Mouse (Mus musculus) MEL (cell line): ENCODE results near the gene Robo3. TPM values are rescaled to one million over a fixed set of nuclear protein-coding genes. Genes with fewer than 3 reads are reported as not detected.

Source experiments
- DNase-seq: peaks from one replicate; pipeline ENCODE4 v3.0.0; 2011; ENCODE audit warnings: low read depth, low spot score
- H3K27ac ChIP-seq: 2 replicates; pipeline ENCODE4 v1.5.1; 2012; ENCODE audit warnings: low read depth, mild to moderate bottlenecking, control low read depth, low read length, moderate library complexity; ENCODE audit not compliant: control insufficient read depth
- H3K27me3 ChIP-seq, 2 experiments: fragments of 150-350 bp in 1 of 2; sonication (generic) in 1 of 2; 2 replicates each; pipeline ENCODE4 v1.6.1; 2012; ENCODE audit warnings: low read length in 2 of 2, mild to moderate bottlenecking in 2 of 2, improper control_type of control experiment in 1 of 2, moderate library complexity in 1 of 2; ENCODE audit not compliant: insufficient read depth in 2 of 2, control insufficient read depth in 1 of 2
- H3K36me3 ChIP-seq, 2 experiments: 2 replicates each; pipeline ENCODE4 v1.6.1; 2012 to 2014; ENCODE audit warnings: low read length in 2 of 2, improper control_type of control experiment in 1 of 2, inconsistent platforms in 1 of 2, mild to moderate bottlenecking in 1 of 2; ENCODE audit not compliant: insufficient read depth in 2 of 2, control insufficient read depth in 1 of 2
- H3K4me1 ChIP-seq, 2 experiments: fragments of 150-350 bp in 1 of 2; sonication (generic) in 1 of 2; 2 replicates each; pipeline ENCODE4 v1.6.1; 2012; ENCODE audit warnings: low read length in 2 of 2, improper control_type of control experiment in 1 of 2, mild to moderate bottlenecking in 1 of 2; ENCODE audit not compliant: insufficient read depth in 2 of 2, control insufficient read depth in 1 of 2
- H3K4me3 ChIP-seq, 2 experiments: fragments of 150-350 bp in 1 of 2; sonication (generic) in 1 of 2; 2 replicates each; pipeline ENCODE4 v1.5.1; 2012; ENCODE audit warnings: low read depth in 2 of 2, low read length in 2 of 2, mild to moderate bottlenecking in 2 of 2, moderate library complexity in 2 of 2, control low read depth in 1 of 2, improper control_type of control experiment in 1 of 2; ENCODE audit not compliant: control insufficient read depth in 1 of 2, insufficient read depth in 1 of 2
- H3K79me2 ChIP-seq: 2 replicates; pipeline ENCODE4 v1.6.1; 2012; ENCODE audit warnings: mild to moderate bottlenecking, low read length, moderate library complexity; ENCODE audit not compliant: control insufficient read depth, poor library complexity, insufficient read depth
- H3K9ac ChIP-seq: 2 replicates; pipeline ENCODE4 v1.6.1; 2012; ENCODE audit warnings: low read depth, mild to moderate bottlenecking, control low read depth, low read length, moderate library complexity; ENCODE audit not compliant: control insufficient read depth, poor library complexity, severe bottlenecking
- H3K9me3 ChIP-seq: fragments of 150-350 bp; sonication (generic); replicated peaks from 2 replicates; pipeline ENCODE4 v1.6.1; 2012; ENCODE audit warnings: mild to moderate bottlenecking, low read length, improper control_type of control experiment, moderate library complexity; ENCODE audit not compliant: insufficient read depth
- CHD1 ChIP-seq: IDR thresholded peaks from 2 replicates; pipeline ENCODE4 v1.6.1; 2012; ENCODE audit warnings: low read depth, mild to moderate bottlenecking, inconsistent platforms, low read length, improper control_type of control experiment
- CTCF ChIP-seq, 3 experiments: IDR thresholded peaks in 2 of 3; conservative IDR thresholded peaks in 1 of 3; 2 replicates each; pipeline ENCODE4 v1.5.1; 2011 to 2012; ENCODE audit warnings: low read length in 3 of 3, low read depth in 2 of 3, mild to moderate bottlenecking in 2 of 3, improper control_type of control experiment in 1 of 3, inconsistent platforms in 1 of 3, mixed read lengths in 1 of 3, moderate library complexity in 1 of 3; ENCODE audit not compliant: control insufficient read depth in 1 of 3, insufficient read depth in 1 of 3, poor library complexity in 1 of 3, severe bottlenecking in 1 of 3
- ELF1 ChIP-seq: IDR thresholded peaks from 2 replicates; pipeline ENCODE4 v1.6.1; 2014; ENCODE audit warnings: low read depth, mild to moderate bottlenecking, inconsistent platforms, low read length, improper control_type of control experiment, moderate library complexity
- KAT2A ChIP-seq: conservative IDR thresholded peaks from 2 replicates; pipeline ENCODE4 v1.6.1; 2012; ENCODE audit warnings: low read depth, low read length, improper control_type of control experiment, inconsistent platforms
- MAX ChIP-seq: IDR thresholded peaks from 2 replicates; pipeline ENCODE4 v1.6.1; 2011; ENCODE audit warnings: low read length, improper control_type of control experiment
- NRF1 ChIP-seq: IDR thresholded peaks from 2 replicates; pipeline ENCODE4 v1.6.1; 2014; ENCODE audit warnings: low read depth, mild to moderate bottlenecking, inconsistent platforms, low read length, improper control_type of control experiment, moderate library complexity; ENCODE audit not compliant: poor library complexity, insufficient read depth, severe bottlenecking
- POLR2AphosphoS2 ChIP-seq: IDR thresholded peaks from 2 replicates; pipeline ENCODE4 v1.6.1; 2011; ENCODE audit warnings: low read length, improper control_type of control experiment
- RAD21 ChIP-seq: IDR thresholded peaks from 2 replicates; pipeline ENCODE4 v1.6.1; 2011; ENCODE audit warnings: mild to moderate bottlenecking, low read depth, low read length, improper control_type of control experiment
- TAL1 ChIP-seq: IDR thresholded peaks from 2 replicates; pipeline ENCODE4 v1.6.1; 2012; ENCODE audit warnings: mild to moderate bottlenecking, inconsistent platforms, low read length, moderate library complexity, mixed read lengths
- TBP ChIP-seq: IDR thresholded peaks from 2 replicates; pipeline ENCODE4 v1.8.0; 2011; ENCODE audit warnings: low read depth, low read length, improper control_type of control experiment
- USF2 ChIP-seq, 2 experiments: IDR thresholded peaks; 2 replicates each; pipeline ENCODE4 v1.6.1; 2011 to 2012; ENCODE audit warnings: improper control_type of control experiment in 2 of 2, low read length in 2 of 2, borderline replicate concordance in 1 of 2, inconsistent platforms in 1 of 2, low read depth in 1 of 2, mild to moderate bottlenecking in 1 of 2; ENCODE audit not compliant: insufficient read depth in 1 of 2
- ZC3H11A ChIP-seq: IDR thresholded peaks from 2 replicates; pipeline ENCODE4 v1.6.1; 2012; ENCODE audit warnings: low read depth, mild to moderate bottlenecking, inconsistent platforms, low read length, improper control_type of control experiment
- polyA plus RNA-seq, 2 experiments: library from polyadenylated mRNA; stranded (reverse) in 1 of 2; unstranded in 1 of 2; fragments of >175 nt in 1 of 2; fragments of >200 nt in 1 of 2; gene quantifications; 2 replicates each; pipeline versions ENCODE4 v1.2.1 to v1.2.4; 2012; ENCODE audit warnings: low replicate concordance in 2 of 2, low read depth in 1 of 2; ENCODE audit not compliant: insufficient read length in 2 of 2, insufficient read depth in 1 of 2, missing spikeins in 1 of 2
- total RNA-seq: library from RNA; depleted of rRNA; stranded (reverse); fragments of 300-350 nt; gene quantifications from 2 replicates; pipeline ENCODE4 v1.2.3, GENCODE M21; 2012

The Robo3 gene
- total and polyA plus RNA-seq, 3 experiments = not detected

DNA sequence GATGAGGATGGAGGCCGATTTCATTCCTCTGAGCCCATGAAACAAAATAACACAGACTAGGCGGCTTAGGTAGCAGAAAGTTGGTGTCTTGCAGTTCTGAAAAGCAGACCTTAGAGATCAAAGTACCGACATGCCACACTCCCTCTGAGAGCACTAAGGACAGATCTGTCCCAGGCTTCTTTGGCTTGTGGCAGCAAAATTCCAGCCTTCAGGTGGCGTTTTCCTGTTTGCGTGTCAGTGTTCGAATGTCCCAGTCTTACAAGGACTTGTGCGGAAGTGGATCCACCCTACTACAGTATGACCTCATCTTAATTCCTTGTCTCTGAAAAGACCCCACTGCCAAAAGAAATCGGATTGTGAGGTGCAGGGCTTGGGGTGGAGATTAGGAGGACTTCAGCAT is 64.2 kb downstream of the Robo3 start:
- Histone ChIP-seq H3K36me3 (no peaks in the 10 kb centered on the region), H3K9me3 (no peaks in the 10 kb centered on the region), H3K27ac (no peak overlapping the region), H3K79me2 (no peaks in the 10 kb centered on the region; the same call in 1 of the 2 replicates), H3K4me3 (no peak overlapping the region), H3K27me3 (peaks cover 2 to 8% of the 10 kb centered on the region in 2 experiments), H3K9ac (no peak overlapping the region), H3K4me1 (no peaks in the 10 kb centered on the region)
- DNase-seq = no peak
- TF ChIP-seq TBP (no peak), RAD21 (no peak), MAX (no peak), ELF1 (no peak), CTCF (IDR thresholded peaks at IDR 0.05 in 2 of 3, conservative IDR thresholded peaks at IDR 0.05 in 1 of 3; ENCODE audit: control insufficient read depth in 1 of 3, insufficient read depth in 1 of 3, low read depth in 2 of 3, low read length in 3 of 3, poor library complexity in 1 of 3, severe bottlenecking in 1 of 3) (no peak), CHD1 (no peak)
- TF ChIP-seq, all 39 proteins: peak for 0

DNA sequence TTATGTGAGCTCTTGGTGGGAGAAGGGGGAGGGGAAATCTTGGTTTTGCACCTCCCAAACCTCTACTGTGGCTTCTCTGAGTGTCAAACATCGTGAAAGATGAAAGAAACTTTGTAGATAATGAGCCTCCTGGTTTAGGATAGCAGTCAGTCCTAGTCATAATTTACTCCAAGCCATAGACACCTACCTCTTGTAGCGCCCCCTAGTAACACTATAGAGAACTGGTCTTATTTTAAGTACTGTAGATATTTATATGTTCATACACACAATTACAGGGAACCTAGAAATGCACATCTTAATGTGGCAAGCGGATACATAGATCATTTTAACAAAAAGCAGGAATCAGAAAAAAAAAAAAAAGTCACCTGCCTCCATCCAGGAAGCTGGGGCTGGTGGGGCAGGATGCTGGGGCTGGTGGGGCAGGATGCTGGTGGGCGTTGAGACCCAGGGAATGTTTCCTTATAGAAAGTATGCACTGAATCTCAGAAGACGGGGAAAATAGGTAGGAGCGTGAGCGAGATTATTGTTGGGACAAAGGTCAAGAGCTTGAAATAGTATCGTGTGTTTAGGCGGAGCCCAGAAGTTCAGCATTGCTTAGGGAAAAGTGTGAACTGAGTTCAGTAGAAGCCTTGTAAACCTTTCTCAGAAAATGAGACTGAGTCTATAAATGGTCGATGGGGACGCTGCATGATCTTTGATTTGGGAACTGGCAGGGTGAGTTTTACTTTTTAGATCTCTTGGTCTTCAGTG is 64.8 kb downstream of the Robo3 start:
- Histone ChIP-seq H3K27me3 (peaks cover 2 to 8% of the 10 kb centered on the region in 2 experiments), H3K9ac (no peak overlapping the region), H3K9me3 (no peaks in the 10 kb centered on the region), H3K27ac (no peak overlapping the region), H3K36me3 (no peaks in the 10 kb centered on the region), H3K4me3 (no peak overlapping the region), H3K4me1 (no peaks in the 10 kb centered on the region), H3K79me2 (no peaks in the 10 kb centered on the region; the same call in 1 of the 2 replicates)
- TF ChIP-seq USF2 (IDR thresholded peaks at IDR 0.05; ENCODE audit: borderline replicate concordance in 1 of 2, insufficient read depth in 1 of 2, low read depth in 1 of 2, low read length in 2 of 2) (no peak), CTCF (IDR thresholded peaks at IDR 0.05 in 2 of 3, conservative IDR thresholded peaks at IDR 0.05 in 1 of 3; ENCODE audit: control insufficient read depth in 1 of 3, insufficient read depth in 1 of 3, low read depth in 2 of 3, low read length in 3 of 3, poor library complexity in 1 of 3, severe bottlenecking in 1 of 3) (peak in 1 of 3 experiments; percentile 21; a peak in 1 of 6 replicates)
- no peak for DNase-seq

DNA sequence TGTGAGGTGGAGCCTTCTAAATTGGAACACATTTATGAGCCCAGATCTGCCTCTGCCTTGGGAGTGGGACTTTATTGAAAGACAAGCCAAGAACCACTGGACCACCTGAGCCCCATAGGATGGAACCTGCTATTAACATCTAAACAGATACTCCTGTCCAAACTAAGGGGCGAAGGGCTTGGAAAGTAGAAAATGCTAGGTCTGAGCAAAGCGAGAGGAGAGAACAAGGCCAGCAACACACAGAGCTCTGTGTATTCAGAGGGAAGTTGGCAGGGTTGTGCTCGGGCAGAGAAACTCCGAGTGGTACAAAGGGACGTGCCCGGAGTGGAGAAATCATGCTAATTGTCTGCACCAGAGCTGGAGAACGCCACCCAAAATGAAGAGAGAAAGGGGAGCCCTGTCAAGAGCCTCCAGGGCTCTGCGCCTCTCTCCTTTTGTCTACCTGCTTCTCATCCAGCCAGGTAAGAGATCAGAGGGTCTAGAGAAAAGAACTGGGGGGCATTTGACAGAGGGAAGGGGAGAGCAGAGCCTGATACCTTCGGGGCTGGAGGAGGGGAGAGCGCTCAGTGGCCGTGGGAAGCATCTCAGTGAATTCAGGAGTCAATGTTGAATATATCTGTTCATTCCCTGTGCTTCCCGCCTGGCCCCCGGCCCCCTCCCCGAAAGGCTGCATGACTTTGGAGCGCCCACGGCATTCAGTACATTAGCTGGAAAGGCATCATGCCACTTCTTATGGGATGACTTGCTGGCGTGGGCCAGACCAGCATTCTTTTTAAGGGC is 65.6 kb downstream of the Robo3 start, which contains the start of gene Hepacam:
Hepacam (plus strand) TSS at position 51 of the 780 bp plus-strand sequence.
- no peak within 1 kb of the TSS for H3K9ac ChIP-seq
- TF ChIP-seq NRF1 (no peak), POLR2AphosphoS2 (no peak), TAL1 (no peak), KAT2A (no peak), ZC3H11A (no peak)

More for the DNA sequence above, 65.6 kb downstream of the Robo3 start, which contains the start of gene Hepacam:
- H3K36me3 ChIP-seq = no peaks in the 10 kb centered on the region
- H3K9me3 ChIP-seq = no peaks in the 10 kb centered on the region
- no peaks in the 10 kb centered on the region for H3K4me1 ChIP-seq
- H3K27ac ChIP-seq = no peak within 1 kb of the TSS
- no peak within 1 kb of the TSS for H3K4me3 ChIP-seq
- peaks cover 2 to 7% of the 10 kb centered on the region in 2 experiments for H3K27me3 ChIP-seq
- no peaks in the 10 kb centered on the region; the same call in 1 of the 2 replicates for H3K79me2 ChIP-seq
- DNase-seq = no peak
